Mouse (Mus musculus) retina, embryonic 14.5 days (tissue): Measurements from ENCODE around the gene Gusb.
"Not testable (repeated sequence)": the region's sequence is repeated elsewhere in the genome, so short reads cannot be mapped to it uniquely, and the experiment has no call there.

ENCODE experiments used
- DNase-seq: peaks from one replicate; pipeline ENCODE4 v3.0.0-alpha.2; 2015; ENCODE audit warnings: low spot score

Gusb gene

DNA sequence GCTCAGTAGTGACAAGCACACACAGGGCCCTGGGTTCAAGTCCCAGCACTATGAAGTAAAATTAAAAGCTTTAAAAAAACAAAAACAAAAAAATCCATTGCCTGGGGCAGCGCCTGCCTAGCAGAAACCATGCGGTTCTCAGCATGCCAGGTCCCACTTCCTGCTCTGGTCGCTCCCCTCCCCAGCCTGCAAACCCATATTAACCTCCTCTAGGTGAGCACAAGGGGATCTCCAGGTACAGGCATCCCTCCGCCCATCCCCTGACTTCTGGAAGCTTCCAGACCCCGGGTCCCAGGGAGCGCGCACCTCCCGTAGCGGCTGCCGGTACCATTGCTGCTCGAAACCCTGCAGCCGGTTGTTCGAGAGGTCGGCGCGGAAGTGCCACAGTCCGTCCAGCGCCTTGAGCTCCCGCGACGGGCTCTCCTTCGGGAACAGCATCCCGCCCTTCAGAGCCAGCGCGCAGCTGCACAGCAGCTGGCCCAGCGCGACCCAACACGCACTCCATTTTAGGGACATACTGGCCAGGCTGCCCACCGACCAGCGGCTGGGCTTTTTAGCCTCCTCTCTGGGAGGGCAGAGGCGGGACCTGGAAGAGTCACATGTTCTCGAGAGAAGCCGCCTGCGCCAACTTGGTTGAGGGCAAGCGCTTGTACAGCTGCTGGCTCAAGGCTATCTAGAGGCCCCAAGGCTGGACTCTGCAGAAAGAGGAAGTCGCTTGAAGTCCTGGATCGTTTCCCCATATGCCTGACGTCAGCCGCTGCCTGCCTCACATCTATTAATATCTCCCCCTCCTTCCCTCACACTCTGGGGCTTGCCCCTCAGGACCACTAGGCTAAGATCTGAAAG is at the start of gene Gusb:
Gene Gusb (minus strand): TSS at position 749 of the 846 bp plus-strand sequence.
- DNase-seq = peak; percentile 83

- DNase-seq = no peak
Observed at GRCm38 (mm10) chr5:130052510-130052909, 49.7 kb upstream of the Gusb start.

- no peak for DNase-seq
Observed at GRCm38 (mm10) chr5:130051073-130051860, 48.4 kb upstream of the Gusb start.

GRCm38 (mm10) chr5:130050416-130050815 is 47.6 kb upstream of the Gusb start:
- peak; percentile 62 for DNase-seq

DNA sequence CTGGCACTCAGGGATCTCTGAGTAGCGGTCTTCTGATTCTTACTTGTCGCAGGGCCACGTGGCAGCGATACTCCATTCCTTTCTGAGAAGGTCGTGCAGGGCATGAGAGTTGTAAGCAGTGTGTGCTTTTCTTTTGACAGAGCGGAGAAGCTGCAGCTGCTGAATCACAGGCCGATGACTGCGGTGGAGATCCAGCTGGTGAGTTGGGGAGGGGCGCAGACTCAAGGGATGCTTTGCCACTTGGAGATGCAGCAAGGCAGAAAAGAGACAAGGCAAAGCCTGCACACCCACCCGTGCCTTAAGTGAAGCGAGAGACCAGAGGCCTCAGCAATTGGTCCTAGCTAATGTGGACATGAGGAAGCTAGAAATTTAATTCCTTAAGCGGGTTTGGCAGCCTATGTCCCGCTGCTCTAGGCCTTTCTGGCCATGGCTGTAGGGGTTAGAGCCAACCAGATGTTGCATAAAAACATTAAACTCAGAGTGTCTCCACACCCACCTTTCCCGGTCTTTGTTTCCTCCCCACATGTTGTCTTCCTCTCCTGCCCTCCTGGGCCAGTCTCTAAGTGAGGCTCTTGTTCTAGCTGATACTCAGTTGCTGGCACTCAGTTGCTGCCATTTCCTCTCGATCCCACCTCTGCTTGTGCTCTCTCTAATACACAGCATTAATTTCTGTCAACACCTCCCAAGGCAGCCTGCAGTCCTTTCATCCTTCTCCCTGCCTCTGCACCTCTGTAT is 46.1 kb upstream of the Gusb start:
- peak; percentile 25 for DNase-seq

- no peak for DNase-seq
Observed at GRCm38 (mm10) chr5:130047013-130047412, 44.2 kb upstream of the Gusb start.

GRCm38 (mm10) chr5:130046589-130046988 is 43.7 kb upstream of the Gusb start:
- DNase-seq = no peak

- DNase-seq = no peak
Observed at GRCm38 (mm10) chr5:130046100-130046499, 43.3 kb upstream of the Gusb start.

- peak; percentile 33 for DNase-seq
Observed at GRCm38 (mm10) chr5:130044201-130044695, 41.4 kb upstream of the Gusb start.

DNA sequence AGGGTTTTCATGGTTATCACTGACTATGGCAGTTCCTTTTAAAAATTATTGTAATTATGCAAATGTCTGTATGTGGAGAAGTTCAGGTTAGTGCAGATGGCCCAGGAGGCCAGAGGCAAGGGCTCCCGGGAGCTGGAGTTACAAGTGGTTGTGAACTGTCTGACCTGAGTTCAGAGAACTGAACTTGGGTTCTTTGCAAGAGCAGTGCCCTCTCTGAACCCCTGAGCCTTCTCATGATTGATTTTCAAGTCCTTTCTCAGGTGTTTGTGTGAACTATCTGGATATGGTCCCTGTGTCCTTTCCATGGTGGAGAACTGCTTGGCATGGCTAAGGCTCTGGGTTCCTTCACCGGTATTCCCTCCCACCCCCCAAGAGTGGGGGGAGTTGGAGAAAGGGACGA is 40.9 kb upstream of the Gusb start:
- DNase-seq = no peak

GRCm38 (mm10) chr5:130041262-130041661 is 38.4 kb upstream of the Gusb start:
- no peak for DNase-seq

DNA sequence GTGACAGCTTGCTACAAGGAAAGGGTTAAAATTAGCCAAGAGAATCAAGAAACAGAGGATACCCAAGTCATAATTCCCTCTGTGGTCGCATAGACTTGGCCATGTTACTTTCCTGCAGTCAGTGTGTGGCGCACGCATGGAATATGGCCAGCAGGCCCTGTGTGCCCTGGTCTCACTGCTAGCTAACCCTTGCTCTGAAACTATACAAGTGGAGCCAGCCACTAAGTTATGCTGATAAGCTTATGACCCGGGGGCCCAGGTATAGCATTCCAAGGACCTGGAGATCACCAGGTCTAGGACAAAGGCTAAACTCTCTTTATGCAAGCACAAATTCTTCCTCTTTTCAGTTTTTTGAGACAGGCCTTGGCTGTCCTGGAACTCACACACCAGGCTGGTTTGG is 37.9 kb upstream of the Gusb start:
- no peak for DNase-seq

DNA sequence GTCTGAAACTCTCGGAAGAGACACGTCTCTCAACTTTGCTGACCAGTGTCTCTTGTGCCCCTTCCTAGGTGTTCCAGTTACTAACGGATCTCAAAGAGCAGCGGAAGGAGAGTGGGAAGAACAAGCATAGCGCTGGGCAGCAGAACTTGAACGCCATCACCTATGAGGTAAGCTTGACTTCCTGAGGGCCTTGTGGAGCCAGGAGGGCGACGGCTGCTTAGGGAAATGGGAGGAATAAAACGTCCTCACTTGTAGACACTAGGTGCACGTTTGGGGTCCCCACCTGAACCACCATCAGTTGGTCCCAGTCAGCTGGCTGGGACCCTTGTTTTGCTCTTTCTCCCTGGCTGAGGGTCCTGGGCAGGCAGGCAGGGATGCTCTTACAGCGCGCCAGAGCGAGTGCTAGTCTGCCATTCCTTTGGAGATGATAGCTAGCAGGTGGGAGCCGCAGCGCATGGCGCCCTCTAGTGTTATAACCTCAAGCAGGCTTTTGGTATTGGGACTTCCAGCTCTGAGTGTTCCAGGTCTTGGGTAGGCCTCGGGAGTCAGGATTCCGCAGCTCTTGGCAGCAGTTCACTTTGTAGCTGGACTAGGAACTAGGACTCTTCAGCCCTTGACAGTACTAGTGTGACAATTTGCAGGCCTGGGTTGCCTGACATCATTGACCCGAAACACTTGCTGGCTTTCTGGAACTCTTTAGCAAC is 35.1 kb upstream of the Gusb start:
- DNase-seq = peak; percentile 83

GRCm38 (mm10) chr5:130036300-130036699 is 33.5 kb upstream of the Gusb start:
- DNase-seq = not testable (repeated sequence)

DNA sequence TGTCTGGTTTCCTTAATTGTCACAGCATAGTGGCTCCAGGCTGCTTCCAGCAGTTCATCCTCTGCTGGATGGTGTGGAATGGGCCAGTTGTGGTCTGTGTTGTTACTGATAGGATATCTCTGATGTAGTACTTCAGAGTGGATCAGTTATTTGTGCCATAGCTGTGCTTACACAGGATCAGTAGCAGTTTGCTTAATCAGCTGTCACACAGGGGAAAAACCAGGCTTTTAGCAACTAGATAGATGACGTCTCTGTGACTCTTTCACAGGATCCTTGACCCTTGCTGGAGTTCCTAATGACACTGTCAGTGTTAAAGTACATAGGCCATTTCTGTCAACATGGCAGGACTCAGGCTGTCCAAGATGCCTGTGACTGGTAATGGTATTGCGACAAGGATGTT is 31.0 kb upstream of the Gusb start:
- no peak for DNase-seq

DNA sequence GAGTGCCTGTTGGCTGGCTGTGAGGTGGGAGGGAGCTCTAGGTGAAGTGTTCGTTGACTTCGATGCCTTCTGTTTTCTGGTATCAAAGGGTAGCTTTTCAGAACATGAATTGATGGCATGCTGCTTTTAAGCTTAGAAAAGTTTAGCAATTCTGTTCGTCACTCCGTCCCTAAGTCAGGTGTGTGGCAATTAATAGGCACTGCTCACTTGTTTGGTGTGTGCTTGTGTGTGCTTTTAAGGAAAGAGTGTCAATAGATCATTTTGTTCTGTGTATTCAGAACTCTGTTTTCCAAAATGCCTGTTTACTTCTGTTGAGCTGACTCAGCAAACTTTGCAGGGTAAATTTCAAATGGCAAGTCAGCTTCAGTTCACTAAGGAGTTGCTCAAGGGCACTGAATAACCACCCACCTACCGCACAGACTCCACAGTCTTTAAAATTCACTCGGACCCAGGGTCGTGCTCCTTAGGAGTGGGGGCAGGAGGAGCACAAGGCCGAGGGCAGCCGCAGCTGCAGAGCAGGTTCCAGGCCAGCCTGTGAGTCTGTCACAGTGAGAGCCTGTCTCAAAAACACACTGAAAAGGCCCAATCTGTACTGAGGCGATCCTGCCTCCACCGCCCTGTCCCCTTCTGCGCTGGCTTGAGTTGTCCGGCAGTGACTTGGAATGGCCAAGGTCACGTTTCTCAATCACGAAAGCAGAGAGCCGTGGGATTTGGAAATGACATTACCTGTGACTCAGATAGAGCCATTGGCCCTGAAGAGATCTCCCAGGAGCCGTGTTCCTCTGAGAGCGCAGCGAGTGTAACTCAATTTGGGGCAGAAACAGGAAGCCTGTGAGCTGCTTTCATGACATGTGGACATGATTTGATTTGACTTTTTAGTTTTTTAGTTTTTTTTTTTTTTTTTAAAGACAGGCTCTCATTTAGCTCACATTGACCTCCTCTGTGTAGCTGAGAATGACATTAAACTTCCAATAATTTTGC is 28.9 kb upstream of the Gusb start:
- no peak for DNase-seq

DNA sequence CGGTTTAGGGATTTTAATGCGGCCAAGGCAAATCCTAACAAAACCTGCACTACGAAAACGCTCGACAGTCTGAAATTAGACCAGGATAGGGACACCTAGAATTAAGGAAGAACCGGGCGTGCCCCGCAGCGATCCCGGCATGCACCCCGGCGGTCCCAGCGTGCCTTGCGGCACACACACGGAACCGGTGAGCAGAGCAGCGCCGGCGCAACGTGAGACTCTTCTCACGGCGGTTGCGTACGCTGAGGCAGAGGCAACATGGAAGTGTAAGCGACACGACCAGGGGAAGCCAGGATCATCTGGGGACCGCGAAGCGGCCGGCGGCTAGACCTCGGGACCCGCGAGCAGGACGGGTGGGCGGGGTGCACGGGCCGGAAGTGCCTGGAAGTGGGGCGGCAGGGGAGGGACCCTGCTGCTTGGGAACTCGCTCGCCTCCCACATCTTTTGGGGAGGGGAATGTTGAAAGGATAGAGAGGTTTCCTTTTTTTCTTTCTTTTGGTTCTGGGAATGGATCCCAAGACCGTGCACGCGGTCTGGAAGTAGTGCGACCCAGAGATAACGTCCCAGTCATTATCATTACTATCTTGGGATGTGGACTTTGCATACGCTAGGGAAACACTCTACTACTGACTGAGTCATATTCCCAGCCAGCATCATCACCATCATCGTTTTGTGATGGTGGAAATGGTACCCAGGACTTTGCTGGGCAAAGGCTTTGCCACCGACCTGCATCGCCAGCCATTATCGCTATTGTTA is 26.5 kb upstream of the Gusb start, which contains the start of the genes Asl and Crcp:
Gene Asl (minus strand): TSS at position 106 of the 756 bp plus-strand sequence.
Gene Crcp (plus strand): TSS at position 149 of the 756 bp plus-strand sequence.
- DNase-seq = peak; percentile 81

- DNase-seq = no peak
Observed at GRCm38 (mm10) chr5:130027696-130028095, 24.8 kb upstream of the Gusb start.

- DNase-seq = no peak
Observed at GRCm38 (mm10) chr5:130027134-130027533, 24.3 kb upstream of the Gusb start.
